ENCODE assay signal across 23 mouse cellular contexts in the genomic region with DNA sequence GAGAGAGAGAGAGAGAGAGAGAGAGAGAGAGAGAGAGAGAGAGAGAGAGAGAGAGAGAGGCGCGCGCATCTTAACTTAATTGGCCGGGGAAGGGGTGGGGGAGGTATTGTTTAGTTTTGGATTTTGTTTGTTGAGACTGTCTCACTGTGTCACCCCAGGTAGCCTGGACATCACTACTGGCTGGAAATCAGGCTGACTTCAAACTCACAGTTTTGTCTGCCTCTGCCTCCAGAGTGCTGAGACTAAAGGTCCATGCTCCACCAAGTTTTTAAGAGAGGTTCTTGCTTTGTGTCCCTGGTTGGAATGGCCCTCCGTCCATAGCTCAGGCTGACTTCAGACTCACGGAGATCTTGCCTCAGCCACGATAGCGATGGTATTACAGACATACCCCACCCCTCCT. TPM values are rescaled to one million over a fixed set of nuclear protein-coding genes. Genes with fewer than 3 reads are reported as not detected.
DNase-seq lines count a peak whose midpoint lies in the region; ATAC-seq and TF ChIP-seq lines count a peak whose summit lies in the region.
"Had no signal": no experiment of that assay in that cellular context is flagged by ENCODE, and none has a peak within 500 bp of the region (broad histone marks: within the 10 kb centered on the region; RNA-seq: fewer than 3 reads in every experiment).

No protein-coding gene starts in this region.

- intact Hi-C loops in gastrocnemius, adult 2 months (cut with DNase I): no loop called here
- intact Hi-C loops in left cerebral cortex, adult 2 months (cut with DNase I): no loop called here

- WGBS in lung, postnatal 0 days: 26% methylated on average over 8 of the region's 8 CpGs
- WGBS in stomach, embryonic 15.5 days: 34% methylated on average over 8 of the region's 8 CpGs
- WGBS in forebrain, embryonic 12.5 days: 18% methylated on average over 8 of the region's 8 CpGs

- no peak for TF ChIP-seq CTCF in gastrocnemius, adult 2 months (IDR thresholded peaks at IDR 0.05)
- no peak for TF ChIP-seq CTCF in left cerebral cortex, adult 2 months (IDR thresholded peaks at IDR 0.05)
- no peak for TF ChIP-seq CTCF in lung, postnatal 0 days (IDR thresholded peaks at IDR 0.05)

- TF ChIP-seq EP300 in lung, postnatal 0 days (IDR thresholded peaks at IDR 0.05): no peak

- ATAC-seq in lung, postnatal 0 days: no peak
- no peak for ATAC-seq in stomach, embryonic 15.5 days (ENCODE audit: insufficient read depth, low FRiP score, low read depth)
- ATAC-seq in forebrain, embryonic 12.5 days (ENCODE audit: low FRiP score): no peak
- ATAC-seq: activated CD4-positive, CD25-positive, alpha-beta regulatory T cell, adult 4 months; inflammation-experienced regulatory T-cells, adult 6 months had no signal

- peak overlapping the region; percentile 43 for H3K27ac ChIP-seq in gastrocnemius, adult 2 months
- H3K27ac ChIP-seq in left cerebral cortex, adult 2 months: peak overlapping the region; percentile 69; the same call in 1 of the 2 replicates
- H3K27ac ChIP-seq in lung, postnatal 0 days (ENCODE audit: low read length): peak overlapping the region; percentile 92
- H3K27ac ChIP-seq in stomach, embryonic 15.5 days: no peak overlapping the region
- no peak overlapping the region for H3K27ac ChIP-seq in forebrain, embryonic 12.5 days
- H3K27ac ChIP-seq: hindbrain, embryonic 13.5 days had no signal

- H3K27me3 ChIP-seq in lung, postnatal 0 days (replicated peaks; ENCODE audit: insufficient read depth, low read length): 0 out of 2 replicates have a peak, but pooled peaks cover 4% of the 10 kb centered on the region
- H3K27me3 ChIP-seq in stomach, embryonic 15.5 days (replicated peaks): peaks cover 6% of the 10 kb centered on the region; the same call in 1 of the 2 replicates
- peaks cover 40% of the 10 kb centered on the region for H3K27me3 ChIP-seq in forebrain, embryonic 12.5 days

- H3K36me3 ChIP-seq in lung, postnatal 0 days (ENCODE audit: insufficient read depth, low read length): no peaks in the 10 kb centered on the region
- H3K36me3 ChIP-seq in stomach, embryonic 15.5 days: no peaks in the 10 kb centered on the region
- H3K36me3 ChIP-seq in forebrain, embryonic 12.5 days (replicated peaks): no peaks in the 10 kb centered on the region
- H3K36me3 ChIP-seq: hindbrain, embryonic 13.5 days had no signal

- peak overlapping the region; percentile 52 for H3K4me2 ChIP-seq in lung, postnatal 0 days (replicated peaks; ENCODE audit: low read depth, low read length)
- peak overlapping the region; percentile 36 for H3K4me2 ChIP-seq in stomach, embryonic 15.5 days
- H3K4me2 ChIP-seq in forebrain, embryonic 12.5 days: no peak overlapping the region

- H3K9me3 ChIP-seq in lung, postnatal 0 days (ENCODE audit: low read length): no peaks in the 10 kb centered on the region
- H3K9me3 ChIP-seq in stomach, embryonic 15.5 days: no peaks in the 10 kb centered on the region
- no peaks in the 10 kb centered on the region for H3K9me3 ChIP-seq in forebrain, embryonic 12.5 days
- H3K9me3 ChIP-seq: hindbrain, embryonic 13.5 days had no signal

- peak overlapping the region; percentile 36; the same call in 1 of the 2 replicates for H3K9ac ChIP-seq in lung, postnatal 0 days (replicated peaks; ENCODE audit: low read depth)
- H3K9ac ChIP-seq in stomach, embryonic 15.5 days: no peak overlapping the region
- H3K9ac ChIP-seq in forebrain, embryonic 12.5 days: no peak overlapping the region

- no peaks in the 10 kb centered on the region for H3K4me1 ChIP-seq in lung, postnatal 0 days (ENCODE audit: insufficient read depth, low read depth, low read length)
- H3K4me1 ChIP-seq in stomach, embryonic 15.5 days: no peaks in the 10 kb centered on the region
- H3K4me1 ChIP-seq in forebrain, embryonic 12.5 days: peaks cover 11% of the 10 kb centered on the region

- DNase-seq in gastrocnemius, adult 2 months: no peak
- no peak for DNase-seq in gastrocnemius, adult 18-20 months (ENCODE audit: low spot score)
- no peak for DNase-seq in left cerebral cortex, adult 2 months (ENCODE audit: extremely low spot score in 1 of 2, low spot score in 2 of 2)
- no peak for DNase-seq in left cerebral cortex, adult 9 months (ENCODE audit: low spot score in 2 of 2)
- no peak for DNase-seq in lung, postnatal 0 days (ENCODE audit: low spot score)
- no peak for DNase-seq in lung, postnatal 10 days
- DNase-seq: adrenal gland, postnatal 10 days; cerebellum, adult 8-10 months; cerebellum, postnatal 36 days; embryo, embryonic 11 days; gastrocnemius, postnatal 10 days; kidney, adult 9 months; layer of hippocampus, adult 9-11 months; left cerebral cortex, postnatal 4 days; liver; thymus, postnatal 14 days had no signal

- peak overlapping the region; percentile 86 for H3K4me3 ChIP-seq in gastrocnemius, adult 2 months
- no peak overlapping the region for H3K4me3 ChIP-seq in left cerebral cortex, adult 2 months
- peak overlapping the region; percentile 51 for H3K4me3 ChIP-seq in lung, postnatal 0 days (ENCODE audit: low read depth, low read length)
- peak overlapping the region; percentile 17; the same call in 1 of the 2 replicates for H3K4me3 ChIP-seq in stomach, embryonic 15.5 days (replicated peaks)
- no peak overlapping the region for H3K4me3 ChIP-seq in forebrain, embryonic 12.5 days (replicated peaks)

RNA-seq across cellular contexts. Expression of a gene that starts 1.0 kb away (rescaled TPM):
- total RNA-seq in gastrocnemius, adult 2 months (2021): 10 to 100 TPM; 10.8 to 13.6 TPM
- total RNA-seq in gastrocnemius, adult 18-20 months (2021): 10 to 100 TPM in 1 of 2 experiments, 1 to 10 TPM in 1; 9.0 to 10.9 TPM
- total RNA-seq in left cerebral cortex, adult 2 months (2021): 1 to 10 TPM; 7.0 to 7.2 TPM
- 35.0 and 39.2 TPM in 2 replicates for polyA plus RNA-seq in lung, postnatal 0 days (2015; fragmentation: Nextera tagmentation; extraction: Ambion mirVana)
- 11.3 and 12.4 TPM in 2 replicates for polyA plus RNA-seq in stomach, embryonic 15.5 days (2015; fragmentation: Nextera tagmentation; extraction: Ambion mirVana)
- polyA plus RNA-seq in forebrain, embryonic 12.5 days (2016; fragmentation: Nextera tagmentation; extraction: Ambion mirVana): 0.63 and 1.3 TPM in 2 replicates
- total RNA-seq: granulocyte monocyte progenitor cell, adult 5-6 weeks; megakaryocyte-erythroid progenitor cell, adult 5-6 weeks had no signal
- polyA plus RNA-seq: activated CD4-positive, CD25-positive, alpha-beta regulatory T cell, adult 4 months had no signal

Comparison
In these comparisons a context has a peak if more than half of its experiments do, and no peak if none do; other contexts are left out.
1. H3K27ac ChIP-seq: peak in gastrocnemius, adult 2 months (single experiment), left cerebral cortex, adult 2 months (single experiment) and lung, postnatal 0 days (single experiment); none in stomach, embryonic 15.5 days (single experiment) and forebrain, embryonic 12.5 days (single experiment).
2. H3K4me3 ChIP-seq: peak in gastrocnemius, adult 2 months (single experiment), lung, postnatal 0 days (single experiment) and stomach, embryonic 15.5 days (single experiment); none in left cerebral cortex, adult 2 months (single experiment) and forebrain, embryonic 12.5 days (single experiment).